Mouse (Mus musculus): ENCODE measurements around the gene Irgm1.

GRCm38 (mm10) chr11:48827926-48828325, 43.6 kb downstream of the Irgm1 start:
- TF ChIP-seq EP300 (optimal IDR thresholded peaks at IDR 0.05) (no peak), CTCF (IDR thresholded peaks at IDR 0.05; ENCODE audit: low read depth) (no peak)

Data from stomach, postnatal 0 days (tissue).